Mouse (Mus musculus): ENCODE results near the gene Nhs. TPM values are rescaled to one million over a fixed set of nuclear protein-coding genes. Genes with fewer than 3 reads are reported as not detected.

The Nhs gene
- total and polyA plus RNA-seq, 3 experiments = 0.04 TPM; not detected in 2

GRCm38 (mm10) chrX:161908652-161909403 is 250.7 kb downstream of the Nhs start:
- Histone ChIP-seq H3K9ac (ENCODE audit: control insufficient read depth, low read depth, low read length, poor library complexity, severe bottlenecking) (no peak overlapping the region), H3K79me2 (ENCODE audit: control insufficient read depth, insufficient read depth, low read length, poor library complexity) (no peaks in the 10 kb centered on the region), H3K27me3 (ENCODE audit: control insufficient read depth in 1 of 2, insufficient read depth in 2 of 2, low read length in 2 of 2) (no peaks in the 10 kb centered on the region), H3K4me3 (ENCODE audit: control insufficient read depth in 1 of 2, insufficient read depth in 1 of 2, low read depth in 2 of 2, low read length in 2 of 2) (no peak overlapping the region), H3K27ac (ENCODE audit: control insufficient read depth, low read depth, low read length) (no peak overlapping the region), H3K36me3 (ENCODE audit: control insufficient read depth in 1 of 2, insufficient read depth in 2 of 2, low read length in 2 of 2) (no peaks in the 10 kb centered on the region), H3K9me3 (replicated peaks; ENCODE audit: insufficient read depth, low read length) (no peaks in the 10 kb centered on the region), H3K4me1 (ENCODE audit: control insufficient read depth in 1 of 2, insufficient read depth in 2 of 2, low read length in 2 of 2) (no peaks in the 10 kb centered on the region)
- no peak for DNase-seq (ENCODE audit: low read depth, low spot score)
- TF ChIP-seq POLR2A (IDR thresholded peaks at IDR 0.05; ENCODE audit: control insufficient read depth in 1 of 2, insufficient read depth in 1 of 2, low read depth in 1 of 2, low read length in 2 of 2, poor library complexity in 1 of 2) (no peak), EP300 (IDR thresholded peaks at IDR 0.05; ENCODE audit: low read depth in 1 of 2, low read length in 2 of 2) (no peak), RAD21 (IDR thresholded peaks at IDR 0.05; ENCODE audit: low read depth, low read length) (no peak), SMC3 (IDR thresholded peaks at IDR 0.05; ENCODE audit: low read depth, low read length) (no peak), ELF1 (IDR thresholded peaks at IDR 0.05; ENCODE audit: low read depth, low read length) (no peak), USF1 (IDR thresholded peaks at IDR 0.05; ENCODE audit: low read depth, low read length) (no peak), E2F4 (IDR thresholded peaks at IDR 0.05; ENCODE audit: borderline replicate concordance, low read depth, low read length) (no peak), MAX (IDR thresholded peaks at IDR 0.05; ENCODE audit: low read length) (no peak), TBP (IDR thresholded peaks at IDR 0.05; ENCODE audit: low read depth, low read length) (no peak), ZC3H11A (IDR thresholded peaks at IDR 0.05; ENCODE audit: low read depth, low read length) (no peak), POLR2AphosphoS5 (IDR thresholded peaks at IDR 0.05; ENCODE audit: borderline replicate concordance, low read depth, low read length) (no peak), MEF2A (IDR thresholded peaks at IDR 0.05; ENCODE audit: extremely low read depth, insufficient replicate concordance, low read depth, low read length, poor library complexity, severe bottlenecking) (no peak), MAZ (IDR thresholded peaks at IDR 0.05; ENCODE audit: low read depth, low read length) (no peak)

DNA sequence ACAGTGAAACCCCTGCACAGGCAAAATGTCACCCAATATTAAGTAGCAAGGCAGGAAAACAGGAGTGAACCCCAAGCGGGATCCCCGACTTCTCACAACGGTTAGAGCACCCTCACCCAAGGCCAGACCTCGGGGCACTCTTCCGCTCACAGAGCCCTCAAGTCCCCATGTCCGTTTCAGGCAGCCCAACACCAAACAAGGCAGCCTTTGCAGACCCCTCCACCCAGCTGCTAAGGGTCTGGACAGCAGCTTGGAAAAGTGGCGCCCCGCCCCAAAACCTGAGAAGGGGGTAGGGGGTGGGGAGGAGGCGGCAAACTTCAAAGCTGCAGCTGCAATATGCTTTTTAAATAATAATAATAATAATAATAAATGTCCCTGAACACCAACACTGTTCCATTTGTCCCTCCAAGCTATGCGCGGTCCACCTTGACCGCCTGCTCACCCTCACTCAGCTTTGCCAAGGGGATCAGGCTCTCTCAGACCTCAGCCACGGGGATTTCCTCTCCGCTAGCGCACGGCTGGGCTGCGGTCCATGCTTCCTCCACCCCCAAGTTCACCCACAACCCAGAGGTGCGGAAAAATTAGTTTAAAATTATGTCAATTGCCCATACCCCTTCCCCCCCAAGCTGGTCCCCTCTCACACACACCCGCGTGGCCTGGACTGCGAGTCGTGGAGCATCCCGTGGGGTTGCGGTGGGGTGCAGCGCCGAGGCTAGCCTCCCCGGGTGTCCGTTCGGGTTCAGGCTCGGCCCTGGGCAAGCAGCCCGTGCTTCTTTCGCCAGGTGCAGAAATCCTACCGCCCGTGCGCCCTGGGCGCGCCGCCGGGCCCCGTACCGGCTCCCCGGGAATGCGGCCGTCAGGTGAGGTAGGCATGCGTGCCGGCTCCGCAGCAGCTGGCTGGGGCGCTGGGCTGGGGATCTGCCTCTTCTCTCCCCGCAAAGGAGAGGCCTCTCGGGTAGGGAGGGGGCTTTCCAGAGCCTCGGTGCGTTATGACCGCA is 251.6 kb downstream of the Nhs start:
- TF ChIP-seq GABPA (IDR thresholded peaks at IDR 0.05; ENCODE audit: low read depth, low read length) = no peak
- no peak for TF ChIP-seq CHD1 (IDR thresholded peaks at IDR 0.05; ENCODE audit: low read depth, low read length)
- TF ChIP-seq POLR2A (IDR thresholded peaks at IDR 0.05; ENCODE audit: control insufficient read depth in 1 of 2, insufficient read depth in 1 of 2, low read depth in 1 of 2, low read length in 2 of 2, poor library complexity in 1 of 2) = no peak
- no peak for TF ChIP-seq SMC3 (IDR thresholded peaks at IDR 0.05; ENCODE audit: low read depth, low read length)
- no peak for TF ChIP-seq ZC3H11A (IDR thresholded peaks at IDR 0.05; ENCODE audit: low read depth, low read length)
- no peak for TF ChIP-seq USF2 (IDR thresholded peaks at IDR 0.05; ENCODE audit: borderline replicate concordance in 1 of 2, insufficient read depth in 1 of 2, low read depth in 1 of 2, low read length in 2 of 2)
- TF ChIP-seq ZMIZ1 (IDR thresholded peaks at IDR 0.05; ENCODE audit: low read depth, low read length) = no peak
- no peak for TF ChIP-seq RAD21 (IDR thresholded peaks at IDR 0.05; ENCODE audit: low read depth, low read length)
- no peak for TF ChIP-seq TCF12 (IDR thresholded peaks at IDR 0.05; ENCODE audit: low read depth, low read length)
- TF ChIP-seq E2F4 (IDR thresholded peaks at IDR 0.05; ENCODE audit: borderline replicate concordance, low read depth, low read length) = no peak
- no peak for TF ChIP-seq RCOR1 (IDR thresholded peaks at IDR 0.05; ENCODE audit: low read depth, low read length)
- TF ChIP-seq GATA1 (IDR thresholded peaks at IDR 0.05; ENCODE audit: low read depth, low read length) = no peak
- TF ChIP-seq USF1 (IDR thresholded peaks at IDR 0.05; ENCODE audit: low read depth, low read length) = no peak
- no peak for TF ChIP-seq ZKSCAN1 (IDR thresholded peaks at IDR 0.05; ENCODE audit: low read depth, low read length)
- TF ChIP-seq NRF1 (IDR thresholded peaks at IDR 0.05; ENCODE audit: insufficient read depth, low read depth, low read length, poor library complexity, severe bottlenecking) = no peak
- no peak for TF ChIP-seq MEF2A (IDR thresholded peaks at IDR 0.05; ENCODE audit: extremely low read depth, insufficient replicate concordance, low read depth, low read length, poor library complexity, severe bottlenecking)
- no peak for TF ChIP-seq MXI1 (IDR thresholded peaks at IDR 0.05; ENCODE audit: low read depth, low read length)
- no peak for TF ChIP-seq TBP (IDR thresholded peaks at IDR 0.05; ENCODE audit: low read depth, low read length)
- TF ChIP-seq MAX (IDR thresholded peaks at IDR 0.05; ENCODE audit: low read length) = no peak
- Histone ChIP-seq H3K36me3 (ENCODE audit: control insufficient read depth in 1 of 2, insufficient read depth in 2 of 2, low read length in 2 of 2) (no peaks in the 10 kb centered on the region), H3K9ac (ENCODE audit: control insufficient read depth, low read depth, low read length, poor library complexity, severe bottlenecking) (no peak overlapping the region), H3K4me1 (ENCODE audit: control insufficient read depth in 1 of 2, insufficient read depth in 2 of 2, low read length in 2 of 2) (no peaks in the 10 kb centered on the region), H3K79me2 (ENCODE audit: control insufficient read depth, insufficient read depth, low read length, poor library complexity) (no peaks in the 10 kb centered on the region), H3K27ac (ENCODE audit: control insufficient read depth, low read depth, low read length) (no peak overlapping the region), H3K4me3 (ENCODE audit: control insufficient read depth in 1 of 2, insufficient read depth in 1 of 2, low read depth in 2 of 2, low read length in 2 of 2) (no peak overlapping the region), H3K9me3 (replicated peaks; ENCODE audit: insufficient read depth, low read length) (no peaks in the 10 kb centered on the region), H3K27me3 (ENCODE audit: control insufficient read depth in 1 of 2, insufficient read depth in 2 of 2, low read length in 2 of 2) (no peaks in the 10 kb centered on the region)
- DNase-seq (ENCODE audit: low read depth, low spot score) = no peak

Data from MEL (cell line).